Mouse (Mus musculus) G1E-ER4 (cell line): Measurements from ENCODE around the gene Eef1b2. TPM values are rescaled to one million over a fixed set of nuclear protein-coding genes. Genes with fewer than 3 reads are reported as not detected.

ENCODE experiments used
- GATA1 ChIP-seq: IDR thresholded peaks from one replicate; pipeline ENCODE4 v1.8.0; 2012; ENCODE audit warnings: low read length, inconsistent platforms
- polyA plus RNA-seq: library from polyadenylated mRNA; stranded (reverse); fragments of >175 nt; gene quantifications from 2 replicates; pipeline ENCODE4 v1.2.3, GENCODE M21; 2012

Eef1b2 gene
- polyA plus RNA-seq: 92.8 and 570 TPM in 2 replicates

DNA sequence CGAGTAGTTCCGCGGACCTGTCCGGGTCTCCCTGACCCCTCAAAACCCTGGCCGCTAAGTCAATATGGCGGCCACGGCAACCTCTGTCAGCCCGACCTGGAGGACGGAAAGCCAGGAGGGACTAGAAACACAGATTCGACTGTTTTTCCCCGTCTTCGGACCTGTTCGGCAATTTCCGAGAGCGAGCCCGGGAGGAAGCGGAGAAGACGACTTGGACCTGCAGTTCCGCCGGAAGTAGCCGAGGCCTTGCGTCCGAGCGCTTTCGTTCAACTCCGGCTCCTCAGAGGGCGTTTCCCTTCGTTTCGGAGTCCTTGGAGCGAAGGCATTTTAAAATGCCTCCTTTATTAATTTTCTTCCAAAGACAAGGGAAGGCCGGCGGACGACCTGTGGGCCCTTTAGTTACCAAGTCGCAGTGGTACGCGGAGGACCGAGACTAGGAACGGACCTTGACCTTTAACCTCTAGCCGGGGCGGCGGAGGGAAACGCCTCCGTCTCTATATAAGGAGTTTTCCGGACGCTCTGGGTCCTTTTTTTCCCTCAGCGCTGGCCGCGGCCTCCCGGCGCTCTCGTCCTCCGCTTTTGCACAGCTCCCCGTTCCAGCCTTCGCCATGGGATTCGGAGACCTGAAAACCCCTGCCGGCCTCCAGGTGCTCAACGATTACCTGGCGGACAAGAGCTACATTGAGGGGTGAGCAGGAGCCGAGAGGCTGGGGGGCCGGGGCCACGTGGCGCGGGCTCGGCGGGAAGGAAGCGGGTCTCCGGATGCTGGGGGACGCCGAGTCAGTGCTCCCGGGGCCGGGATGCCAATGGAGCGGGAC is at the start of gene Eef1b2, which contains the start of gene Ndufs1:
Eef1b2 (plus strand) TSS at position 222 of the 818 bp plus-strand sequence.
Ndufs1 (minus strand) TSS at position 230 of the 818 bp plus-strand sequence.
- no peak for TF ChIP-seq GATA1

DNA sequence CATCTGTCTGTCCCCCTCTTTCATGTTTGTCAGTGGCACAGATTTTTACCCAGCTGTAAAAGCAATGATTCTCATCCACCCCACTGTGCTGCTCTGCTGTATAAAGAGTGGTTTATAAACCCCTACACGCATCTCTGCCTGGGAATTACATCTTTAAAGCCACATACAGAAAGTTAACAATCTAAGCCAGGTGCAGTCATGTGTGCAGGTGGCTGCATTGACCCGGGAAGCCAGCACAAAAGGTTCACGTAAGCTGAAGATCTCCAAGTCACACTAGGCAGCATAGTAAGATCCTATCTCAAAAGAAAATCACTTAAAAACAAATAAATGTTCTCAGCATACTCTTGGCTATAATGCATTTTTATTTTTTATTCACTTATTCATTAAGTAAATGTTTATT is 47.4 kb upstream of the Eef1b2 start:
- TF ChIP-seq GATA1: no peak

DNA sequence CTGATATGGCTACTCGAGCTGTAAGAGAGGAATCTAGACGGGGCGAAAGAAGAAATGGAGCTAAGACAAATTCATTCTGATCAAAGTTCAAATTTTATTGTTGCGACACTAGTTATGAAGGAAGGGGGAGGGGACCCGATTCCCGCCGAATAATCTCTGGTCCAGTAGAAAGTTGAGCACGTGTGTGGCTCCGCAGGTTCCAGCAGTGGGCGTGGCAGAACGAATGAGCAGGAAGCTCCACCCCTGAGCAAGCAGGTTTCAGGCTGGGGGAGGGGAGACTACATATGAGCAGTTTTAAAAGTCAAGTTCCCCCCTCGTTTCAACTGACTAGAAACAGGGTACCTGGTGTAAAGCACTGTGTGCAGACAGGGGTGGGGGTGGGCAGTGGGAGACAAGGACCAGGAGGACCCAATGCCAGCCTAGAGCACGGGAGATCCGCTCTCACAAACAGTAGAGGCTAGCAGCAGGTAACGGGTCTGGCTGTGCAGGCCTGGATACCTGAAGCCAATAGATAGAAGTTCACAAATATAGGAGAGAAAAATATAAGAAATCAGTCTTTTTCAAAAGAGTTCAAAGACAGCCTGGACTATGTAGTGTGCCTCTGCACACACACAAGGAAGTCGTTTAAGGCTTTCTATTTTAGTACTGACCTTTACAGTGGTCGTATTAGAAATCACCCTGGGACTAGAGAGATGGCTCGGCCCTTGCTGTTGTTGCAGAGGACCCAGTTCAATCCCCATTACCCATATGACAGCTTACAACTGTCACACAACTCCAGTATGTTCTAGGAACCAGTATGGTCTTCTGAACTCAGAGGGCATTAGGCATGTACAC is 46.6 kb upstream of the Eef1b2 start:
- no peak for TF ChIP-seq GATA1

DNA sequence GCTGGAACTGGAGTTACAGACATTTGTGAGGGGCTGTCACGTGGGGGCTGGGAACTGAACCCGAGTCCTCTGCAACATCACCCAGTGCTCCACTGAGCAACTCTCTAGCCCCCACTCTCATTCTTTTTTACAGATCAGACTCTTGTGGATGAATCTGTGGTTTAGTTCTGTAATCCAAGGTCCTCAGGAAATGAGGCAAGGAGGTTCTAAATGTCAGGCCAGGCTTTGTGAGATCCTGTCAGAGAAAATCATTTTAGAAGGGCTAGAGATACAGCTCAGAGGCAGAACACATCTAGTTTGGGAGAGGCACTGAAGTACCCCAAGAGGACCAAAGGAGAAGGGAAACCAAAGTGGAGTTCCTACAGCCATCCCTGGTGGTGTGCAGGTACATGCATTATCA is 45.7 kb upstream of the Eef1b2 start:
- TF ChIP-seq GATA1: no peak

DNA sequence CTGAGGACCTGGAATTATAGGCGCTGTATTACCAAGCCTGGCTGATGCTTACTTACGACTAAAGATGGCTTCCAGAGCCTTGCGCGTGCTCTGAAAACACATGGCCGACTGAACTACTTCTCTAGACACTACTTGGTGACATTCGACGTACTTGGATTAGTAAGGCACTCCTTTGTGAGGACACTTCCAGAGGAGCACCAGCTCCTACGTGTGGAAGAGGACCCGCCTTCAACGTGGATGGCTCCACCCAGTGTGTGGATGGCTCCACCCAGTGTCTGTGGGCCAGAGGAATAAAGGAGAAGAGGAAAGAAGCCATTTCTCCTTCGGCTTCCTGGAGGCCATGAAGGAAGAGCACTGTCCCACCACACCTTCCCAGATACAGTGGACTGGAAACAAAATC is 44.9 kb upstream of the Eef1b2 start:
- no peak for TF ChIP-seq GATA1

DNA sequence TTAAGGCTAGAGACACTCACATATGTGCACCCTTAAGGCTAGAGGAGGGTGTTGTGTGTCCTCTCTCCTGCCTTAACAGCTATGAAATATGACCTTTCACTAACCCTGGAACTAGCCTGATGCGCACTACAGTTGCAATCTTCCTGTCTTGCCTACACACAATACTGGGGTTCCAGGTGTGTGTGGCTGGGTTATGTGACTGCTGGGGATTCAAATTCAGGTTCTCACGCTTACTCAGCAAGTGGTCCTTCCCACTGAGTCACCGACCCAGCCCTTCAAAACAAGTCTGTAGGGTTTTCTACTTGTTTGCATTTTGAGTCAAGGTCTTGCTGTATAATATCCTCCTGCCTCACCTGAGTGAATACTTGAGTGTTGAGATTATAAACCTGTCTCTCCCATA is 42.1 kb upstream of the Eef1b2 start:
- TF ChIP-seq GATA1: no peak

DNA sequence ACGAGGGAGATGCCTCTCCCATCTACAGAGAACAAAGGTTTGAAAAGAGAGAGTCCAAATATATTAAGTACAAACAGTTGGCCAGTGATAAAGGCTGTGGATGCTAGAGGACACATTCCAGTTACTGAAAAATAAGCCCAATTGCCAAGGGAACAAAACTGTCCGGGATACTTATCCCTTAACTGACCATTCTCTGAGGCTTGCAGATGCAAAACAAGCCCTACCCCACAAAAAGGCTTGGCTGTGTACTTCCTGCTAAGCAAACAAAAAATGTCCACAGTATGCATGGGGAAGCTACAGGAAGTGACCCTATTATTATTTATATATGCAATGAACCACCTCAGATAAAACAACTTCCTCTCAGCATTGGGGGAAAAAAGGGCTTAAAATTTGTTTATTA is 38.7 kb upstream of the Eef1b2 start:
- no peak for TF ChIP-seq GATA1

DNA sequence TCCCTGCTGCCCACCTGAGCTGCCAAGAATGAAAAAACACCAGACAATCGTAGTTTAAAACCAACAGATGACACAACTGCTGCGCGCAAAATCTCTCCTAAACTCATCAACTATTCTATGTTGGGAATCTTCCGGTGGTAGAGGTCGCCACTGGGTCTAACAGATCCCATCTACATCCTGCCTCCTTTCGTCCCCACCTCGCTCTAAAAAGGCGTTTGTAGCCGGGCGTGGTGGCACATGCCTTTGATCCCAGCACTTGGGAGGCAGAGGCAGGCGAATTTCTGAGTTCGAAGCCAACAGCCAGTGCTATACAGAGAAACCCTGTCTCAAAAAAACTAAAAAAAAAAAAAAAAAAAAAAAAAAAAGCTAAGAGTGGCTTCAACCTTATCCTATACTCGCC is 36.4 kb upstream of the Eef1b2 start:
- TF ChIP-seq GATA1: no peak

DNA sequence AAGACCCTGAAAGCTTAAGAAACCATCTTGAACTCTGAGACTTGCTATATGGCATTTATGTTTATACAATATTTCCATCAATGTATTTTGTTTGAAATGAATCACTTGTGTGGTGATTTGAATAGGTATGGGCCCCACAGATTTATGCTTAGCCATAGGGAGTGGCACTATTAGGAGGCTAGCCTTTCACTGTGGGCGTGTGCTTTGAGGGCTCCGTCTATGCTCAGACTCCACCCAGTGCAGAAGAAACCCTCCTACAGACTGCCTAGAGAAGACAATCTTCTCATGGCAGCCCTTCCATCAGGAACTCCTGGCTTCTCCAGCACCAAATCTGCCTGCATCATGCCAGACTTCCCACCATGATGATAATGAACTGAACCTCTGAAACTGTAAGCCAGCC is 8.0 kb upstream of the Eef1b2 start:
- no peak for TF ChIP-seq GATA1

DNA sequence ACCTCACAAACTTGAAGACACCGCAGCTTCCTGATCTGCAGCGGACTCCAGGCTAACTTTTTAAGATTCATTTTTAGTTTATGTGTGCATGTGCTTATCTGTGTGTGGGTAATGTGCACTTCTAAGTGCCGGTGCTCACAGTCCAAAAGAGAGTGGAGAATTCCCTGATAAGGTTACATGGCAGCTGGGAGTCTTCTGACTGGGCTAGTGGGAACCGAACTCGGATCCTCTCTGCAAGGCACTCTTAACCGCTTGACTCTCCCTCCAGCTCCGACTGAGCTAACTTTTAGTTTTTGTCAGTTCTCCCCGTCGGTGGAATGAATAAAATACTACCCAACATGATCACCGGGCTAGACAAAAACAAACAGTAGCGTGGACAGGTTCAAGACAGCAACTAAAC is 772 bp upstream of the Eef1b2 start:
- no peak for TF ChIP-seq GATA1

DNA sequence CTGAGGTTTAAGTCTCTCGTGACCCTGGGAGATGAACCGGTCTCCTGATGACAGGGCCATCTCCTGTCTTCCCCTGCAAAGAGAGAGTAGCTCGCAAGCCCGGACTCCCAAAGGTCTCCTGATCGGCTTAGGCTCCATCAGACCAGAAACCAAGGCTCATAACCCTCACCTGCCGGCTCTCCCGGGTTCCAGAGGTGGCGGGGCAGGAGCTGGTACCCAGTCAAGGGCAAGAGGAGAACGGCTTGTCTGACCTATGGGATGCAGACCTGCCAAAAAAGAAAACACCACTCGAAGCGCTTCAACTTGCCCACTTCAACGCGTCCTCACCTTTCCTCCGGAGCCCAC is 394 bp upstream of the Eef1b2 start:
- no peak for TF ChIP-seq GATA1

DNA sequence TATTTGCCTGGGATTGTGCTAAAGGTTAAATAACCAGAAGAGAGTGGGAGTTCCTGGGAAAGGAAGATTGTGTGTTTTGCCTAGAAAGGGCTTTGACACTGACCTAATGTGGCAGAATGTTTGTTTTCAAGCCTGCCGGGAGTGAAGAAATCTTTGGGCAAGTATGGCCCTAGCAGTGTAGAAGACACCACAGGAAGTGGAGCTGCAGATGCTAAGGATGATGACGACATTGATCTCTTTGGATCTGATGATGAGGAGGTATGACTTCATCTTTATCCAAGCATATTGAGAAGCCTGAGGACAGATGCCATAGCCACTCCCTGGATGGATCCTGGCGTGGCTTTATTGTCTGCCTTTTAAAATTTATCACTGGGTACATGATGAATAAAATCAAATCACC is 1.7 kb downstream of the Eef1b2 start:
- TF ChIP-seq GATA1: no peak

DNA sequence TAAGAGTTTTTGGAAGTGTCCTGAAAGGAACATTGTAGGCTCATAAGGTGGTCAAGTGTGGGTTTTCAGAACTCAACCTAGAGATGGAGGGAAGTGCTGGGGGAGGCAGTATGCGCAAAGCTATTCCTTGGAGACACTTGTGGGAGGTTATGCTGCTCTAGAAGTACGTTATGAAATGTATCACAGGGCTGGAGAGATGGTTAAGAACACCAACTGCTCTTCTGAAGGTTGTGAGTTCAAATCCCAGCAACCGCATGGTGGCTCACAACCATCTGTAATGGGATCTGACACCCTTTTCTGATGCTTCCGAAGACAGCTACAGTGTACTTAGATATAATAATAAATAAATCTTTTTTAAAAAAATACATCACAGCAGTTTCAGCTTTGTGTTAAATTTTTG is 3.5 kb downstream of the Eef1b2 start:
- TF ChIP-seq GATA1: no peak

DNA sequence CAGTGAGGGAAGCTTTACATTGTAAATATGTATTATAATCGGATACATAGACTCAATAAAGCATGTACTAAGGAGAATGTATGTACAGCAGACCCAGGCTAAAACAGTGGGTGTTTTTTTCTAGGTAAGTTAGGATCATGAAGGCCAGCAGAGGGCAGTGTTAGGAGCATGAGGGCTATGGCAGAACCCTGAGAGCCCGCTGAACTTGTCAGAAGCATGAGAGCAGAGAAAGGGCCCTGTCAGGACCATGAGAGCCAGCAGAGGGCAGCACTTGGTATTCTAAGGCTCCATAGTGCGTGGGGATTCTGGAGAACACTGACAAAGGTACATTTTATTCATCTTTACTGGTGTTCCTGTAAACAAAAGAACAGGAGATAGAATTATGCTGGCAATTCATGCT is 4.4 kb downstream of the Eef1b2 start:
- TF ChIP-seq GATA1: no peak

DNA sequence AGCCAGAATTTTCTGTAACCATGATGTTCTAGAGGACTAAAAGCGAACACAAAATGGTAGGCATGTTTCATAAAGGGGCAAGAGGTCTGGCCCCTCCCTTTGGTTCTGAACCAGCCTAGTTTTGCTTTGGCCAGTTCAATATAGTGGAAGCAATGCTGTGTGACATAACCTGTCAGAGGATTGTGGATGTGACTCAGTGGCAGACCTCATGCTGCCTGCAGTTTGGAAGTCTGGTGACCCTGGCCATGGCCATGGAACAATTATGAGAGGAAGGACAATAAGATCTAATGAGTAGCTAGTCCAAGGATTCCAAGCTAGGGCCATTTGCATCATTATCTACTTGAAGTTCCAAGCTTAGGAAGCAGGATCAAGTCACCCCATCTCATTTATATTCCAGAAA is 4.9 kb downstream of the Eef1b2 start:
- no peak for TF ChIP-seq GATA1

DNA sequence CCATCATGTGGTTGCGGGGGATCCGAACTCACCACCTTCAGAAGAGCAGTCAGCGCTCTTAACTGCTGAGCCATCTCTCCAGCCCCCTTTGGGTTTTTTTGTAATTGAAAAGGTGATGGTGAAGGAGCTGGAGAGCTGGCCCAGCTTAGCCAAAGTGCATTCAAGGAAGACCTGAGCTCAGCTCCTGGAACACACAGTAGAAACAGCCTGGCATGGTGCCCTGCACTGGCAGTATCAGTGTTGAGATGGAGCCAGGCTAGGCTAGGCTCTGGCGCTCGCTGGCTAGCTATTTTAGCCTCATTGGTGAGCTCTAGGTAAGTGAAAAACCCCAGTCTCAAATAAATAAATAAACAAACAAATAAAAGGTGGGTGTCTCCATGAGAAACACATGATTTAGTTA is 5.6 kb downstream of the Eef1b2 start:
- no peak for TF ChIP-seq GATA1
